Mouse (Mus musculus) C2C12 (cell line): ENCODE data around the gene Dgkb. TPM values are rescaled to one million over a fixed set of nuclear protein-coding genes. Genes with fewer than 3 reads are reported as not detected.
A peak's percentile ranks its signal among the peaks of the same experiment; 100 is the strongest.

Source experiments
- H3K27me3 ChIP-seq: one replicate; pipeline ENCODE4 v1.6.1; 2011; ENCODE audit not compliant: control insufficient read depth, insufficient read depth, insufficient read length
- H3K36me3 ChIP-seq: one replicate; pipeline ENCODE4 v1.6.1; 2011; ENCODE audit not compliant: control insufficient read depth, insufficient read depth
- H3K4me3 ChIP-seq: one replicate; pipeline ENCODE4 v1.5.1; 2011; ENCODE audit warnings: mild to moderate bottlenecking, control low read depth; ENCODE audit not compliant: poor library complexity, insufficient read depth, severe bottlenecking
- H3K79me2 ChIP-seq: one replicate; pipeline ENCODE4 v1.6.1; 2011; ENCODE audit not compliant: control insufficient read depth, insufficient read depth
- H3K79me3 ChIP-seq: one replicate; pipeline ENCODE4 v1.6.1; 2011; ENCODE audit warnings: low read depth, control low read depth
- H3ac ChIP-seq: one replicate; pipeline ENCODE3; 2011; ENCODE audit warnings: low read depth; ENCODE audit not compliant: control insufficient read depth, insufficient read length
- CEBPB ChIP-seq: IDR thresholded peaks from one replicate; pipeline ENCODE4 v1.6.1; 2011; ENCODE audit warnings: low read depth, mild to moderate bottlenecking, control low read depth, moderate library complexity
- CTCF ChIP-seq: IDR thresholded peaks from one replicate; pipeline ENCODE4 v1.5.1; 2011; ENCODE audit not compliant: control insufficient read depth, insufficient read depth, insufficient read length
- FOSL1 ChIP-seq: IDR thresholded peaks from one replicate; pipeline ENCODE4 v1.8.0; 2011; ENCODE audit warnings: mild to moderate bottlenecking, low read length; ENCODE audit not compliant: poor library complexity, insufficient read depth, severe bottlenecking
- MAX ChIP-seq: IDR thresholded peaks from one replicate; pipeline ENCODE4 v1.6.1; 2011; ENCODE audit warnings: mild to moderate bottlenecking, control low read depth
- MYOD1 ChIP-seq: IDR thresholded peaks from one replicate; pipeline ENCODE4 v1.6.1; 2011; ENCODE audit warnings: low read depth; ENCODE audit not compliant: control insufficient read depth, insufficient read length
- MYOG ChIP-seq: IDR thresholded peaks from one replicate; pipeline ENCODE4 v1.6.1; 2011; ENCODE audit not compliant: control insufficient read depth, insufficient read length; ENCODE audit errors: extremely low read depth
- USF1 ChIP-seq: IDR thresholded peaks from one replicate; pipeline ENCODE4 v1.6.1; 2011; ENCODE audit warnings: low read depth, mild to moderate bottlenecking, control low read depth, moderate library complexity
- long read RNA-seq, 2 experiments: library from polyadenylated mRNA; unstranded; transcript quantifications; one replicate each; pipeline ENCODE4 v2.0.0; 2019 to 2020
- polyA plus RNA-seq: library from polyadenylated mRNA; unstranded; fragments of >200 nt; fragmentation: generic; extraction: Trizol; gene quantifications from one replicate; pipeline ENCODE4 v1.2.1, GENCODE M21; 2012; ENCODE audit warnings: missing spikeins

Dgkb gene
- polyA plus RNA-seq, result not detected
- long read RNA-seq, experiment 1, result 0 reads
- long read RNA-seq, experiment 2, result 0 reads

DNA sequence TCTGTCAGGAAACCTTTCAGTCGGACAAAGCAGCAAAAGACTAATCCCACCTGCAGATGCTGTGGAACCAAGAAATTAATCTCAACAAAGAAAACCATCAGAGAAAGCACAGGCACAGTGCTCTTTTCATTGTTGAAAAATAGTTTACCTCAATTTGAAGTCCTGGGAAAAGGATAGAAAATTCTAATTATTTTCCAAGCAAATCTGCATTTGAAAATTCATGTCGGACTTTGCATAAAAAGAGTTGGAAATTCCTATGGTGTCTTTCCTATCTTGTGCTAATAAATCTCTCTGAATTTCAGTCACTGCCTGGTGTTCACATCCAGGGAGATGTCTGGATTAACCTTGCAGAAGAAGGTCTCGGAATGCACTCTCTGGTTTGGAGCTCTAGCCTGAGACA lies at the start of gene Dgkb:
Gene Dgkb, plus strand, starts transcription at position 301 of the 400 bp plus-strand sequence.
- no peaks in the 10 kb centered on the region for H3K79me2 ChIP-seq
- no peaks in the 10 kb centered on the region for H3K27me3 ChIP-seq
- H3K4me3 ChIP-seq, result no peak within 1 kb of the TSS
- TF ChIP-seq MYOD1 (no peak), MAX (no peak), USF1 (no peak), FOSL1 (no peak), CTCF (no peak), MYOG (no peak)
- no peaks in the 10 kb centered on the region for H3K36me3 ChIP-seq
- no peak within 1 kb of the TSS for H3ac ChIP-seq
- H3K79me3 ChIP-seq, result no peaks in the 10 kb centered on the region

DNA sequence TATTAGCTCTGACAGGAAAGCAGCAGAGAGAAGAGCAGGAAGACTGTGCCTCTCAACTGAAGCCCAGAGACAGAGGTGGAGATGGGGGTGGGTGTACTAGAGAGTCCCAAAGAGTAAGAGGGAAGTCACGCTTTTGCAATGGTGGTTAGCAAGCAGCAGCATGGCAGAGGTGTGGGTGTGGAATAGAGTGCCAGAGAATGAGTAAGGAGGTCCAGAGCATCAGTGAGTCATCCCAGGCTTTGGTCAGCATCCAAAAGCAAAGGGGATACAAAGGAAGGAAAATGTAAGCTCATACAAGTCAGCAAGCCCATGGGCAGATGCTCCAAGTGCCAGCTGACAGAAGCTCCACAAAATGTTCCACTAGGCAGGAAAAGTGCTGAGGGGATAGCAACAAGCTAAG lies 47.7 kb upstream of the Dgkb start:
- no peaks in the 10 kb centered on the region for H3K79me3 ChIP-seq
- no peak for TF ChIP-seq CTCF
- TF ChIP-seq MAX, result peak; percentile 32
- H3K36me3 ChIP-seq, result no peaks in the 10 kb centered on the region
- no peaks in the 10 kb centered on the region for H3K27me3 ChIP-seq
- no peak overlapping the region for H3ac ChIP-seq
- no peaks in the 10 kb centered on the region for H3K79me2 ChIP-seq
- H3K4me3 ChIP-seq, result no peak overlapping the region

DNA sequence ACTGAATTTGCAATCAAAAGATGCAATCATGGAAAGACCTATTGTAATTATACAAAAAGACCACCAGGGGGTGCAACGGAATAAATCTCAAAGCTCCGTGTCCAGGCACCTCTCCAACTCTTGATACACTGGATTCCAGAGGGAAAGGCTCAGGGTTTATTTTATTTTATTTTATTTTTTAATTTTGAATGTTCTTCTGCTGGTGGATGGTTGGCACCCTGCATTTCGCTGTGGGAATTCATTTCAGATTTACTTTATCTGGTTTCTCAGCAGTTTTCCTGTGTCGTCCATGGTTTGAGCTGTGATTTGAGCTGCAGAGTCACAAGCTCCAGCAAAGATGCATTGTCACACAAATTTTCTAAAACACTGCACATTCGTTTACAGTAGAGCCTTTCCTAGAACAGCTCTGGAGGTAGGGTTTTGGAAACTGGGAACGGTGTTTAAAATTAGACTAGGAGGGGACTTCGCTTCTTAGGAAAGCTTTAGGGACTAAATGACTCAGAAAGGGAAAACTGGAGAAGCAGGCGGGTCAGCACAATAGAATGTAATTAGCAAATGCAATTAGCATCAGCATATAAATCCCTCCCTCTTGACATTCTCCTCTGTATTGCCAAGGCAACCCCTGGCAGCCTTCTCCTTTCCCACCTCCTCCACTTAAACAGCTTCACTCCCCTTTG lies 43.7 kb upstream of the Dgkb start:
- H3K27me3 ChIP-seq, result no peaks in the 10 kb centered on the region
- H3K79me3 ChIP-seq, result no peaks in the 10 kb centered on the region
- TF ChIP-seq FOSL1 (no peak), CTCF (no peak), CEBPB (no peak), MAX (no peak)
- H3K36me3 ChIP-seq, result no peaks in the 10 kb centered on the region
- H3ac ChIP-seq, result no peak overlapping the region
- H3K79me2 ChIP-seq, result no peaks in the 10 kb centered on the region
- no peak overlapping the region for H3K4me3 ChIP-seq

DNA sequence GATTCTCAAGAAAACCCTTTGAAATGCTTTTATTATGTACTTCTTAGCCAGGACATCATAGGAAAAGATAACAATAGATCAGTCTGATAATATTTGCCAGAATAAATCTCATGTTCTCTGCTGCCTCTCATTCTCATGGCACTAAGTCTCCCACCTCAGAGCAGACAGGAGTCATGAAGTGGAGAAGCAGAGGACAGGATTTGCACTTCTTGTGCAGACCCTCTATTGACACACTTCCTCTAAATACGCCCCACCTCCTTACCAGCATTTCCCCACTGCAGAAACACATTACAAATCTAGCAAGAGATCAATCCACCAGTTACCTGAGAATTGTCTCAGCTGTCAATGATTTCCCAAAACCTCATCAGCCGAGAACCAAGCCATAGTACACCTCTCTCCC lies 42.9 kb upstream of the Dgkb start:
- H3K27me3 ChIP-seq, result no peaks in the 10 kb centered on the region
- H3K4me3 ChIP-seq, result no peak overlapping the region
- no peak for TF ChIP-seq FOSL1

DNA sequence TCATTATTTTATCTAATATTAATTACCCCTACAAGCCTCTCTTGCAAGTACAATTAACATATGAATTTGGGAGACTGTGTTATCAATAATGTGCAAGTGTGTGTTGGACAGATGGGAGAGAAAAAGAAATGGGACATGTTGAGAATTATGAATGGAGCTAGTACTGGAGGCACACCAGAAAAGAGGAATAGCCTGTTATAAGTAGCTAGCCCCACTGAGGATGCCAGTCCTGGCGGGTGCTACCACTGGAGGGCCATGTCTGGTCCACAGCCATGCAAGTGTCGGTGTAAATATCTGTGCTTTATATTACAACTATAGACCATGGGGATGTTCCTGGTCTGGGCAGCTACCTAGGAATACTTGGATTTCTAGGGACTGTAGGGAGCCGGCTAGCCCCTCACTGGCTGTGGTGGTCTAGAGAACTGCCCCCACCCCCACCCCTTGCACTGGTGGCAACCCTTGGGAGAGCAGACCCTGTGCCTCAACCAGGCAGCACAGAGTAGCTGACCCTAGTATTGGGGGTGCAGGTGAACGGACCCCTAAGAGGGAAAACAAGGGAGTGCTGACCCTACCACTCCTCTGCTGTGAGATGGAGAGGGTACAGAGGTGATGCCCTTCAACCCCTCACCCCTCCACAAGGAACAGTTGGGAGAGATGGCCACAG lies 21.1 kb upstream of the Dgkb start:
- no peak overlapping the region for H3K4me3 ChIP-seq

More for the DNA sequence above, 42.9 kb upstream of the Dgkb start:
- Histone ChIP-seq H3ac (no peak overlapping the region), H3K79me2 (no peaks in the 10 kb centered on the region), H3K79me3 (no peaks in the 10 kb centered on the region), H3K36me3 (no peaks in the 10 kb centered on the region)

DNA sequence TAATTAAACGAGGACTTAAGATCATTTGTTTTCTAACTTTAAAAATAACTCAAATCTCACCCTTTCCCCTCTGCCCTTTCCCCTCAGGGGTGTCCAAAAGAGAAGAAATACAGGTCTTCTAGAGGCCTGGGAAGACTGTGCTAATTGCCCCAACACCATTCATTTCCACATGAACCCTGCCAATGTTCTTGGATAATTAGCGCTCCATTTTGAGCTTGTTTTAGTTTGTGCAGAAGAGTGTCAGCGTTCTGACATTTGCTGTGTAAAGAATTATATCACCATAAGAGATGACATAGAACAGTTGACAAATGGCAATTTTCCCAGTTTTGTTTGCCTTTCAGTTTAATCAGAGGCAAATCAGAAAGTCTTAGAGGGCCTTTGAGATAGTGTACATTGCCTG lies 3.4 kb upstream of the Dgkb start:
- Histone ChIP-seq H3ac (no peak overlapping the region), H3K27me3 (no peaks in the 10 kb centered on the region), H3K36me3 (no peaks in the 10 kb centered on the region), H3K79me2 (no peaks in the 10 kb centered on the region), H3K4me3 (no peak overlapping the region), H3K79me3 (no peaks in the 10 kb centered on the region)
- TF ChIP-seq CEBPB, result no peak
- TF ChIP-seq MYOD1, result no peak
- TF ChIP-seq CTCF, result no peak
- no peak for TF ChIP-seq MYOG
- TF ChIP-seq FOSL1, result no peak
- no peak for TF ChIP-seq USF1
- no peak for TF ChIP-seq MAX

More for the DNA sequence above, 21.1 kb upstream of the Dgkb start:
- TF ChIP-seq CTCF, result no peak
- TF ChIP-seq MYOD1, result no peak
- H3ac ChIP-seq, result no peak overlapping the region
- no peaks in the 10 kb centered on the region for H3K36me3 ChIP-seq
- H3K79me3 ChIP-seq, result no peaks in the 10 kb centered on the region
- H3K79me2 ChIP-seq, result no peaks in the 10 kb centered on the region
- H3K27me3 ChIP-seq, result no peaks in the 10 kb centered on the region
